Mouse (Mus musculus): ENCODE measurements at regions not wholly inside any gene's neighbourhood (a gene's known extent, or its start where the extent isn't known, plus 50 kb on each side); places are given as distances from the start of the nearest gene placed in this dataset.

DNA sequence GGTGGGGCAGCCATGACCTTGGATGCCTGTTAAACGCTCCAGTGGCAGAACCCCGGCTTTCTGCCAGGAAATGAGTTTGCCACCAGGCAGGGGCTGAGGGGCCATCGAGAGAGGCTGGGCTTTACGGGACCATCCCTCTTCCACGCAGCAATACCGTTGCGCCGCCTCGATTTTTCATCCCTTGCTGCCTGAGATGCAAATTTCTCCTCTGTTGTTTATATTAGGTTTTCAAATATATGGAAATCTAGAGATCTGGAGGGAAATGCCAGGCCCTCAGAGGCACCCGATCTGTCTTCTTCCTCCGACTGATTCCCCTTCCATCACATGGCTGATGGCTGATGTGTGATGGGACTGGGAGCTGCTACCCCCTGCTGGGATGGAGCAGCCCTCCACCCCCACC lies 234.4 kb downstream of the Gm26897 start:
- WGBS = 69% methylated on average over 11 of the region's 11 CpGs

DNA sequence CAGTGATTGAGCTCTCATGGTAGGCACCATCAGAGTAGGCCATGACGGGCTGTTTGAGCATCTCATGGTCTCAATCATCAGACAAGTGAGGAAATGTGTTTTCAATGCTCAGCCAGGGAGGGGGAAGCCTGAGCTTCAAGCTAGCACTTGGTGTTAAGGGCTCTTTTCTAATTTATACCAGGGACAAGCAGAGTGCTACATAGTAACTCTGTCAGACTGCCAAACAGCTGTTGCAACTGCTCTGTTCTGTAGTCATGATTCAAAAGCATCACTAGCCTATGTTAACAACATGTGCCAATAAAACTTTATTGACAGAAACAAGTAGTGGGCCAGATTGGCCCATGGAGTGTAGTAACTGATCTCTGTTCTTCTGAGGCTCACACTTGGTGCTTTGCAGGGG lies 235.0 kb downstream of the Gm26897 start:
- H3K36me3 ChIP-seq (ENCODE audit: control insufficient read depth, insufficient read depth, low read length) = no peaks in the 10 kb centered on the region
- H3K4me1 ChIP-seq (ENCODE audit: control insufficient read depth, insufficient read depth, insufficient read length, low read length) = no peaks in the 10 kb centered on the region; the same call in 1 of the 2 replicates
- WGBS = 70% methylated on average over 1 of the region's 1 CpGs
- H3K27me3 ChIP-seq (ENCODE audit: control insufficient read depth, insufficient read depth, low read length) = no peaks in the 10 kb centered on the region
- H3K27ac ChIP-seq (ENCODE audit: insufficient read depth, low read depth, low read length) = no peak overlapping the region
- TF ChIP-seq POLR2A (IDR thresholded peaks at IDR 0.05; ENCODE audit: low read depth, low read length) = no peak
- no peak for TF ChIP-seq CTCF (IDR thresholded peaks at IDR 0.05; ENCODE audit: extremely low read depth, insufficient read length, insufficient replicate concordance, low read depth, low read length)
- no peak overlapping the region for H3K4me3 ChIP-seq (ENCODE audit: low read depth, low read length)

More for the DNA sequence above, 234.4 kb downstream of the Gm26897 start:
- no peaks in the 10 kb centered on the region for H3K27me3 ChIP-seq (ENCODE audit: control insufficient read depth, insufficient read depth, low read length)
- no peaks in the 10 kb centered on the region for H3K36me3 ChIP-seq (ENCODE audit: control insufficient read depth, insufficient read depth, low read length)
- no peak overlapping the region for H3K4me3 ChIP-seq (ENCODE audit: low read depth, low read length)
- H3K4me1 ChIP-seq (ENCODE audit: control insufficient read depth, insufficient read depth, insufficient read length, low read length) = no peaks in the 10 kb centered on the region; the same call in 1 of the 2 replicates
- no peak overlapping the region for H3K27ac ChIP-seq (ENCODE audit: insufficient read depth, low read depth, low read length)
- TF ChIP-seq CTCF (IDR thresholded peaks at IDR 0.05; ENCODE audit: extremely low read depth, insufficient read length, insufficient replicate concordance, low read depth, low read length) (no peak), POLR2A (IDR thresholded peaks at IDR 0.05; ENCODE audit: low read depth, low read length) (no peak)

DNA sequence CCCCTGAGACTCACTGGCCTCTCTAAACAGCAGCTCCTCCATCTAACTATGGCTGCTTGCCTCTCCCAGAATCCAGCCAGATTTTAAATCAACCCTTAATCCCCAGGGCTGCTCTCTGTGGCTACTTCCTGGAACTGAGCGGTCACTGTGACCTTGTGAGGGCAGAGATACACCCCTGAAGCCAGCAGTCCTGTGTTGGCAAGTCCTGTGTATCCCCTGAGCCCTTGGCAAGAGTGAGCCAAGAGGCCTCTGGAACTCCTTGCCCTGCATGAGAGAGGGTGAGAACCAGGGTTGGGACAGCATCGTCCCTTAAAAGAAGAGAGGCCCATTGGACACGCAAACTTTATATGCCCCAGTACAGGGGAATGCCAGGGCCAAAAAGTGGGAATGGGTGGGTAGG lies 237.5 kb downstream of the Gm26897 start:
- TF ChIP-seq POLR2A (IDR thresholded peaks at IDR 0.05; ENCODE audit: low read depth, low read length) (no peak), CTCF (IDR thresholded peaks at IDR 0.05; ENCODE audit: extremely low read depth, insufficient read length, insufficient replicate concordance, low read depth, low read length) (no peak)

DNA sequence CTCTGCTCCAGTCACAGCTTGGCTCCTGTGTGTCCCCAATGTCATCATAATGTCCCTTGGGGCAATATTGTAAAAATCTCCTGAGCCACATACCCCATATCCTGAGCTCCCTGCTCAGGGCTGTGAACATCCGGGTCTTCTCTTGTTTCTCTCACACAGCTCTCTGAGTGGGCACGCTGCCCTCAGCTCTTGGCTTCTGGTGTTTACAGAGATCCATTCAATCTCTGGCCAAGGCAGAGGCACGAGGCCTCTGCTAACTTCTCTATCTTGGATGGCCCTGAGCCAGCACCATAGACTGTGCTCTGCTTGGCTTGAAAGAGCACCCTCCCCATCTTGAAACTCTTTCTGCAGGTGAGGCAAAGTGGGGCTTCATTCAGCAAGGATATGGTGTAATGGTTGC lies 238.2 kb downstream of the Gm26897 start:
- no peaks in the 10 kb centered on the region for H3K27me3 ChIP-seq (ENCODE audit: control insufficient read depth, insufficient read depth, low read length)
- H3K36me3 ChIP-seq (ENCODE audit: control insufficient read depth, insufficient read depth, low read length) = no peaks in the 10 kb centered on the region
- H3K4me3 ChIP-seq (ENCODE audit: low read depth, low read length) = no peak overlapping the region
- no peak for TF ChIP-seq POLR2A (IDR thresholded peaks at IDR 0.05; ENCODE audit: low read depth, low read length)
- TF ChIP-seq CTCF (IDR thresholded peaks at IDR 0.05; ENCODE audit: extremely low read depth, insufficient read length, insufficient replicate concordance, low read depth, low read length) = no peak
- 38% methylated on average over 3 of the region's 3 CpGs for WGBS
- H3K4me1 ChIP-seq (ENCODE audit: control insufficient read depth, insufficient read depth, insufficient read length, low read length) = no peaks in the 10 kb centered on the region; the same call in 1 of the 2 replicates
- H3K27ac ChIP-seq (ENCODE audit: insufficient read depth, low read depth, low read length) = no peak overlapping the region

More for the DNA sequence above, 237.5 kb downstream of the Gm26897 start:
- Histone ChIP-seq H3K27me3 (ENCODE audit: control insufficient read depth, insufficient read depth, low read length) (no peaks in the 10 kb centered on the region), H3K4me3 (ENCODE audit: low read depth, low read length) (no peak overlapping the region), H3K4me1 (ENCODE audit: control insufficient read depth, insufficient read depth, insufficient read length, low read length) (no peaks in the 10 kb centered on the region; the same call in 1 of the 2 replicates), H3K27ac (ENCODE audit: insufficient read depth, low read depth, low read length) (no peak overlapping the region), H3K36me3 (ENCODE audit: control insufficient read depth, insufficient read depth, low read length) (no peaks in the 10 kb centered on the region)
- WGBS = 62% methylated on average over 3 of the region's 3 CpGs

DNA sequence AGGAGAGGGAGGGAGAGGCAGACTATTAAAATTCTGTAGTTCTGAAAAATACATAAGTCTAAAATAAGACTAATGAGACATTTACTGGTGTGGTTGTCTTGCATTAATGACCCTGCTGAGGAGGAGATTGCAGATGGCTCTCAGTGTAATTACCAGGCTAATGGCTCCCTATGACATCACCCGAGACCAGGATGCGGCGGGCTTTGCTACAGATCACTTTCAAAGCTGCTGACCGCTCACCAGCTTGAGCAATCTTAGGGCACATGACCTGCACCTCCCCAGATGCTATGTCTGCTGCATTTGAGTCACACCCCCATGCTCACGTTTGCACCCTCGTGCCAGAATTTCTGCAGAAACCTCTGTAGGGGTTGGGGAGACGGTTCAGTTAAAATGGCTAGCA lies 242.0 kb downstream of the Gm26897 start:
- TF ChIP-seq POLR2A (IDR thresholded peaks at IDR 0.05; ENCODE audit: low read depth, low read length) = no peak
- no peak for TF ChIP-seq CTCF (IDR thresholded peaks at IDR 0.05; ENCODE audit: extremely low read depth, insufficient read length, insufficient replicate concordance, low read depth, low read length)
- H3K27me3 ChIP-seq (ENCODE audit: control insufficient read depth, insufficient read depth, low read length) = no peaks in the 10 kb centered on the region
- no peak overlapping the region for H3K27ac ChIP-seq (ENCODE audit: insufficient read depth, low read depth, low read length)
- WGBS = 47% methylated on average over 7 of the region's 7 CpGs
- H3K4me3 ChIP-seq (ENCODE audit: low read depth, low read length) = no peak overlapping the region
- H3K36me3 ChIP-seq (ENCODE audit: control insufficient read depth, insufficient read depth, low read length) = no peaks in the 10 kb centered on the region
- no peaks in the 10 kb centered on the region; the same call in 1 of the 2 replicates for H3K4me1 ChIP-seq (ENCODE audit: control insufficient read depth, insufficient read depth, insufficient read length, low read length)

DNA sequence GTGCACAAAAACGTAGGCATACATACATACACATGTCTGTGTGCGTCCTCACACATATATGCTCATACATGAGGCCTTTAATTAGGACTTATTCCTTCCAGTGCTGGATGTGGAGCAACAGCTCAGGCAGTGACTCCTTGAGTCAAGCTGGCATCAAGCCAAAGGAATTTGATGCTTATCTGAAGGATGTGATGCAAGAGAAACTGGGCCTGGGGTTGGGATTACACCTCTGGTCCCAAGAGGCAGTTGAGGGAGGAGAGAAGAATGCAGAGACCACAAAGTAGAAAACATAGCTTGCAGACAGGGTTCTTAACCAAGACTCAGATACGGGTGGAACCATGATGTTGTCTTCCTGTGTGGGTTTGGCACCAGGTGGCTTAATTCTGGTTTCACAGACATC lies 245.9 kb downstream of the Gm26897 start:
- Histone ChIP-seq H3K4me3 (ENCODE audit: low read depth, low read length) (no peak overlapping the region), H3K36me3 (ENCODE audit: control insufficient read depth, insufficient read depth, low read length) (no peaks in the 10 kb centered on the region), H3K4me1 (ENCODE audit: control insufficient read depth, insufficient read depth, insufficient read length, low read length) (no peaks in the 10 kb centered on the region), H3K27ac (ENCODE audit: insufficient read depth, low read depth, low read length) (no peak overlapping the region), H3K27me3 (ENCODE audit: control insufficient read depth, insufficient read depth, low read length) (no peaks in the 10 kb centered on the region)
- 88% methylated on average over 3 of the region's 3 CpGs for WGBS
- TF ChIP-seq CTCF (IDR thresholded peaks at IDR 0.05; ENCODE audit: extremely low read depth, insufficient read length, insufficient replicate concordance, low read depth, low read length) = no peak

DNA sequence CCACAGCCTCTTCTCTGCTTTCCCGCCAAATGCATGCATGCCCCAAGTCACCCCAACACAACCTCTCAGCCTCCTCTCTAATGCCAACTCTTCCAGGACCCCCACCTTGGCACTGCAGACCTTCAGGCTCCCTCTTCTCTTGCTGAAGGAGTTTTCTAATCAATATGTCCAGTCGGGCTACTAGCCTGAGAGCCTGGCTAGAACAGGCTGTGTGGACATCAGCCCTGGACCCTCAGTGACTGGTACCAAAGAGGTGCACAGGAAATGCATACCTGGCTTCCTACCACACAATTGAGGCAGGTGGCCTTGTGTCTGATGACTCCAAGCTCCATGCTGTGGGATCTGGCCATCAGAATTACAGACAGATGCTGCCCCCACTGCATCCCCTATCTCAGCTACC lies 248.4 kb downstream of the Gm26897 start:
- H3K27ac ChIP-seq (ENCODE audit: insufficient read depth, low read depth, low read length) = no peak overlapping the region
- H3K4me3 ChIP-seq (ENCODE audit: low read depth, low read length) = no peak overlapping the region
- no peaks in the 10 kb centered on the region for H3K4me1 ChIP-seq (ENCODE audit: control insufficient read depth, insufficient read depth, insufficient read length, low read length)
- no peak for TF ChIP-seq CTCF (IDR thresholded peaks at IDR 0.05; ENCODE audit: extremely low read depth, insufficient read length, insufficient replicate concordance, low read depth, low read length)
- no peak for TF ChIP-seq POLR2A (IDR thresholded peaks at IDR 0.05; ENCODE audit: low read depth, low read length)
- H3K36me3 ChIP-seq (ENCODE audit: control insufficient read depth, insufficient read depth, low read length) = no peaks in the 10 kb centered on the region
- no peaks in the 10 kb centered on the region for H3K27me3 ChIP-seq (ENCODE audit: control insufficient read depth, insufficient read depth, low read length)
- WGBS = 83% methylated on average over 2 of the region's 2 CpGs

DNA sequence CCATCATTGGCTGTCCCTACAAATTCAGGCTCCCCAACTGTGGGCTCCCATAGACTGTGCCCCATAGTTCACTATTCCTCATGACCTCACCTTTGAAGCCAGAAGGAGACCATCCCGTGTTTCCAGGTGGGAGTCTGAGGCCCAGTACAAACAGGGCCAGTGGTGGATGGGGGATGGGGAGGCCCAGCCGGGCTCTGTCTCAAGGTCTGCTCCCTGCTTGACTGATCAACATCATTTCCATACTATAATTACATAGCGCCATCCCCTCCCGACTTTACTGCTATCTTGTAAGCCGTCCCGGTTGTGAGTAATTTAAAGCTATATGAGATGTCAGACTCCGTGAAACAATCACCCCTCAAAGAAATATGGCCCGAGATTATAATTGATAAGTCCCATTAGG lies 252.3 kb downstream of the Gm26897 start:
- H3K36me3 ChIP-seq (ENCODE audit: control insufficient read depth, insufficient read depth, low read length) = no peaks in the 10 kb centered on the region
- H3K4me3 ChIP-seq (ENCODE audit: low read depth, low read length) = no peak overlapping the region
- TF ChIP-seq CTCF (IDR thresholded peaks at IDR 0.05; ENCODE audit: extremely low read depth, insufficient read length, insufficient replicate concordance, low read depth, low read length) (no peak), POLR2A (IDR thresholded peaks at IDR 0.05; ENCODE audit: low read depth, low read length) (no peak)
- no peaks in the 10 kb centered on the region for H3K4me1 ChIP-seq (ENCODE audit: control insufficient read depth, insufficient read depth, insufficient read length, low read length)
- no peaks in the 10 kb centered on the region for H3K27me3 ChIP-seq (ENCODE audit: control insufficient read depth, insufficient read depth, low read length)
- 55% methylated on average over 8 of the region's 8 CpGs for WGBS
- H3K27ac ChIP-seq (ENCODE audit: insufficient read depth, low read depth, low read length) = no peak overlapping the region

All from small intestine, adult 2 months (tissue).